Mouse (Mus musculus): Measurements from ENCODE around the gene Etfrf1. TPM values are rescaled to one million over a fixed set of nuclear protein-coding genes. Genes with fewer than 3 reads are reported as not detected.

The Etfrf1 gene
- polyA plus RNA-seq, 1 experiment from 2014 or later, result 30.8 TPM

- no peaks in the 10 kb centered on the region for H3K9me3 ChIP-seq (replicated peaks)
- WGBS, result 74% methylated on average over 1 of the region's 1 CpGs
- peaks cover 71% of the 10 kb centered on the region for H3K36me3 ChIP-seq
- H3K4me1 ChIP-seq, result no peaks in the 10 kb centered on the region
- H3K27me3 ChIP-seq (ENCODE audit: low read depth, poor library complexity, severe bottlenecking), result no peaks in the 10 kb centered on the region
- no peak overlapping the region for H3K27ac ChIP-seq
- no peak overlapping the region for H3K4me3 ChIP-seq
- no peak for DNase-seq (ENCODE audit: low spot score)
These were observed 31.6 kb downstream of the Etfrf1 start for GRCm38 (mm10) chr6:145242521-145242920.

- peaks cover 35% of the 10 kb centered on the region for H3K36me3 ChIP-seq
- H3K27ac ChIP-seq, result no peak overlapping the region
- H3K9me3 ChIP-seq (replicated peaks), result no peaks in the 10 kb centered on the region
- peaks cover 5% of the 10 kb centered on the region for H3K27me3 ChIP-seq (ENCODE audit: low read depth, poor library complexity, severe bottlenecking)
- DNase-seq (ENCODE audit: low spot score), result no peak
- 97% methylated on average over 5 of the region's 5 CpGs for WGBS
- no peak overlapping the region for H3K4me3 ChIP-seq
- peaks cover 24% of the 10 kb centered on the region for H3K4me1 ChIP-seq
These were observed 35.9 kb downstream of the Etfrf1 start for GRCm38 (mm10) chr6:145246841-145247240.

DNA sequence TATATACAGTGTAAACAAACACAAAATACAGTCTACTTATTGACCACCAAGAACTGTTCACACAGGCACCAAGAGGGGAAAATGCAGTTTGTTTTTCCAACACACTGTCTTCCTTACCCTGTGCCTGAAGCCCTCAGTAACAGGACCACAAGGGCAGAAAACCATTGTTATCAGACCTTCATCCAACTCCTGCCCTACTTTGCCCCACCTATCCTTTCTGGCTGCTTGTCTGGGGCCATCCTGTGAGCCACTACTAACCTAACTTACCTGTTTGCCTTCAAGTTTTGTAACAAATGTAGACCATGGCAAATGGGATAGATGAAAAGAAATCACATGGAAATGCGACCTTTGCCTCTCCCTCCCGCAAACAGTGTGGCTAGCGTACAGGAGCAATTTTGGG lies 37.0 kb downstream of the Etfrf1 start:
- 75% methylated on average over 3 of the region's 3 CpGs for WGBS
- H3K4me3 ChIP-seq, result 0 out of 2 replicates have a peak overlapping the region, but pooled peaks have one; percentile 96

DNA sequence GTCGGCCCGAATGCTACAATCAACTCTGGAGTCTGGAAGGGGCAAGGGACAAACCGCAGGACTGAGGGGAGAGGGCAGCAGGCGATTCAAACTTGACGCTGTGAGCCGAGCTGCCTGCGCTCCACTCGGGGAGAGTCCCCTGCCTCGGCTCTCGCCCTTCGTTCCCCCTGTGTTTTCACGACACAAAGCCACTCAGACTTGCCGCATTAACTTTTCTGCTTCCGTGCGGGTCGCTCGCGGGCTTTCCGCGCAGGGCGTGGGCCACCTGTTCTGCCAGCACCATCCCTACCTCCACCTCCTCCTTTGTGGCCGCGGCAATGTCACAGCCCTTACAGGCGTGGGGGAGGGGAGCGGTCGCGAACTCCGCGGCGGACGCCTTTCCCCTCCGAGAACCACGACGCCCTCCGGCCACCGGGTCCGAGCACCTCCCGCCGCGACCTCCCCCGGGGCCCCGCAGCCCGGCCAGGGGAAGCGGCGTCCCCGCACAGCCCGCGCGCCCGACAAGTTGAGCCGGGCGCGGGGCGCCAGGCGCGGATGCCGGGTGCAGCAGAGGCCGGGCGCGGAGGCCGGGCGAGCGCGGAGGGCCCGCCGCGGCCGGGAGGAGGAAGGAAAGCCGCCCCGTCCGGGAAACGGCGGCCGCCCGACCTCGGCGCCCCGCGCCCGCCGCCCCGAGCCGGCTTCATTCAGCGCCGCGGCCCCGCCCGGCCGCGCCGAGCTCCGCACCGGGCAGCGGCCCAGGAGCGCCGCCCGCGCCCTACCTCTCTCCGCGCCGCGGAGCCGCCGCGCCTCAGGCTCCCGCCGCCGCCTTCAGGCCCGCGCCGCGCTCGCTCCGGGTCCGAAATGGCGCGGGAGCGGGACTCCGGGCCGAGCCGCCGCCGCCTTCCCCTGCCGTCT lies 38.6 kb downstream of the Etfrf1 start:
- peak; percentile 79 for DNase-seq (ENCODE audit: low spot score)
- 4% methylated on average over 120 of the region's 124 CpGs for WGBS

More for the DNA sequence above, 37.0 kb downstream of the Etfrf1 start:
- Histone ChIP-seq H3K9me3 (replicated peaks) (no peaks in the 10 kb centered on the region), H3K27me3 (ENCODE audit: low read depth, poor library complexity, severe bottlenecking) (peaks cover 12% of the 10 kb centered on the region), H3K36me3 (peaks cover 33% of the 10 kb centered on the region), H3K27ac (no peak overlapping the region), H3K4me1 (peaks cover 24% of the 10 kb centered on the region)
- DNase-seq (ENCODE audit: low spot score), result no peak

DNA sequence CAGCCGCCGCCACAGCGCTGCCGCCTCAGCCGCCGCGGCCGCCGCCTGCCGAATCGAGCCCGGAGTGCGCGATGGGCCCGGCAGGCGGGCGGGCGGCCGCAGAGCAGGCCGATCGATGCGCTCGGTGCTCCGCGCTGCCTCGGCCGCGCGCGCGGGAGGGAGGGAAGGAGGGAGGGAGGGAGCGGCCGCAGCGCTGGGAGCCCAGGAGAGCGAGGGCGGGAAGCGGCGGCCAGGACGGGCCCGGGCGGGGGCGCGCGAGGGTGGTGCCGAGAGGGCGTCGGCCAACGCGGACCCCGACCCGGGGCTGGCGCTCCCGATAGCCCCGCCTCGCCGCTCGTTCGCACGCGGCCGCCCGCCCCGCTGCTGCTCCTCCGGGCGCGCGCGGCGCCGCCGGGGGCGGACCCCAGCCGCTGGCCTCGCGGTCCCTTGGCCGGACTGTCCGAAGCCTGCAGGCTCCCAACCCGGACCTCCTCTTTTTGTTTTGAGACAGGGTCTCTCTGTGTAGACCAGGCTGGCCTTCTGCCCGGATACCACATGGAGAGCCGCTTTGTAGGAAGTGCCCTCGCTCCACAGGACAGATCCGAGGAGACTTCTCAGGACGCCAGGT lies 39.4 kb downstream of the Etfrf1 start, which contains the start of gene Kras:
Kras (minus strand) TSS at position 55 of the 607 bp plus-strand sequence.
- peak within 1 kb of the TSS; percentile 97 for H3K27ac ChIP-seq
- peaks cover 14% of the 10 kb centered on the region for H3K36me3 ChIP-seq
- WGBS, result 2% methylated on average over 83 of the region's 83 CpGs
- no peaks in the 10 kb centered on the region for H3K9me3 ChIP-seq (replicated peaks)
- H3K4me1 ChIP-seq, result peaks cover 24% of the 10 kb centered on the region
- H3K27me3 ChIP-seq (ENCODE audit: low read depth, poor library complexity, severe bottlenecking), result peaks cover 15% of the 10 kb centered on the region
- DNase-seq (ENCODE audit: low spot score), result peak; percentile 98
- H3K4me3 ChIP-seq, result peak within 1 kb of the TSS; percentile 96

More for the DNA sequence above, 38.6 kb downstream of the Etfrf1 start:
- Histone ChIP-seq H3K9me3 (replicated peaks) (no peaks in the 10 kb centered on the region), H3K36me3 (peaks cover 21% of the 10 kb centered on the region), H3K4me3 (peak overlapping the region; percentile 96), H3K4me1 (peaks cover 24% of the 10 kb centered on the region), H3K27ac (peak overlapping the region; percentile 97), H3K27me3 (ENCODE audit: low read depth, poor library complexity, severe bottlenecking) (peaks cover 15% of the 10 kb centered on the region)

GRCm38 (mm10) chr6:145250820-145251219 lies 39.9 kb downstream of the Etfrf1 start:
- Histone ChIP-seq H3K36me3 (peaks cover 9% of the 10 kb centered on the region), H3K4me3 (peak overlapping the region; percentile 96), H3K9me3 (replicated peaks) (no peaks in the 10 kb centered on the region), H3K4me1 (peaks cover 24% of the 10 kb centered on the region), H3K27me3 (ENCODE audit: low read depth, poor library complexity, severe bottlenecking) (peaks cover 15% of the 10 kb centered on the region), H3K27ac (peak overlapping the region; percentile 97)
- 16% methylated on average over 16 of the region's 16 CpGs for WGBS
- DNase-seq (ENCODE audit: low spot score), result no peak

DNA sequence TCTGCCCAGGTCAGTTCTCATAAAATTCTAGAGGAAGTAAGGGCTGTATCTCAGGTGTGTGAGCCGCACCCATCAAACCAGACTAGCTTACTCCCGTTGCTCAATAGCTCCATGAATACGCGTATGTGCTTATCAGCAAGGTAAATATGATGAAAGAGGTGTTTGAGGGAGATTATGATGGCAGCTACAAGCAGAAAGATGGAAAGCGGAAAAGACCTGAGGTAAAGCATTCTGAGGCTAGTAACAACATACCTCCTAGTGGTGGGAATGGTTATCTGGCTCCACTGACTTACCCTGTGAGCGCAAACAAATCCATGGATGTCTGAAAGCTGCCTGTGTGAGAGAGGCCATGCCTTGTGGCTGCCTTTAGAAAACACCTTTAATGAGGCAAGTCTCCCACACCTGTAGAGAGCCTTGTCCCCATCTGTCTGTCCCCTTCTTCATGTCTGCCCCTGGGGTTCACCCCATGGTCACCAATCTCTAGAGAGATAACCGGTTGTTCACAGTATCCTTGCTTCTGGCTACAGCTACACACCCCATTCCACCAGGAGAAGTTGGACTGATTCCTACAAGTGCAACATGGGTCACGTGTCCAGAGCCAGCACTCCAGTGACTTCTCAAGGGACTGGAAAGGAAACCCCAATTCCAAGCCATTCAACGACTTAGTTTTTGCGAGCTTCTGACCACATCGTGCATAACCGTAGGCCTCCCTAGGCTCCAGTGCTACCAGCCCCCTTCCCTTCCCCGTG lies 45.2 kb downstream of the Etfrf1 start:
- Histone ChIP-seq H3K36me3 (no peaks in the 10 kb centered on the region), H3K4me3 (no peak overlapping the region), H3K9me3 (replicated peaks) (no peaks in the 10 kb centered on the region), H3K4me1 (peaks cover 9% of the 10 kb centered on the region; the same call in 1 of the 2 replicates), H3K27ac (no peak overlapping the region), H3K27me3 (ENCODE audit: low read depth, poor library complexity, severe bottlenecking) (peaks cover 15% of the 10 kb centered on the region)
- DNase-seq (ENCODE audit: low spot score), result no peak
- 83% methylated on average over 13 of the region's 13 CpGs for WGBS

DNA sequence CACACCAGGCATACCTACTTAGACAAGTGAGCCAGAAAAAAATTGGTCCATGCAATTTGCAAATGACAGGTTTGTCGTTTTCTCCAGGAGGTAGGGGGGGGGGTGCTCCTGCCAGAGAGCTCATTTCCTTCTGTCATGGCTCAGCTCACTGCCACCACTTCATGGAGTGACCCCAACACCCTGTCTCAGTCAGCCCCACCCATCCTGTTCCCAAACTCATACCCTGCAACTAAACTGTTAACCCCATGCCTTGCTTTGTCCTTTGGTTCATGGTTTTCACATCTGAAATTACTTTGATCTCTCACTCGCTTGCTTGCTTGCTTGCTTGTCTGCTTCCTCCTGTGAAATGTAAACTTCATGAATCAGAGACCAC lies 45.8 kb downstream of the Etfrf1 start:
- 49% methylated on average over 2 of the region's 2 CpGs for WGBS
- DNase-seq (ENCODE audit: low spot score), result no peak
- Histone ChIP-seq H3K4me3 (no peak overlapping the region), H3K4me1 (peaks cover 9% of the 10 kb centered on the region; the same call in 1 of the 2 replicates), H3K27ac (no peak overlapping the region), H3K9me3 (replicated peaks) (no peaks in the 10 kb centered on the region), H3K36me3 (no peaks in the 10 kb centered on the region), H3K27me3 (ENCODE audit: low read depth, poor library complexity, severe bottlenecking) (peaks cover 12% of the 10 kb centered on the region)

- Histone ChIP-seq H3K9me3 (replicated peaks) (no peaks in the 10 kb centered on the region), H3K4me1 (no peaks in the 10 kb centered on the region), H3K27me3 (ENCODE audit: low read depth, poor library complexity, severe bottlenecking) (no peaks in the 10 kb centered on the region), H3K27ac (no peak overlapping the region), H3K36me3 (no peaks in the 10 kb centered on the region), H3K4me3 (no peak overlapping the region)
- DNase-seq (ENCODE audit: low spot score), result no peak
- whole genome bisulfite sequencing, result 89% methylated on average over 7 of the region's 7 CpGs
These were observed 51.4 kb downstream of the Etfrf1 start for GRCm38 (mm10) chr6:145262314-145262713.

Other genes with a start within 250 kb of the Etfrf1 start
- 66.0 and 103 TPM in 2 replicates for gene Bcat1, start 134.9 kb upstream of the Etfrf1 start, polyA plus RNA-seq (2016; fragmentation: Nextera tagmentation; extraction: Ambion mirVana)
- gene Lrmp, start 95.5 kb upstream of the Etfrf1 start, polyA plus RNA-seq (2016; fragmentation: Nextera tagmentation; extraction: Ambion mirVana), result 1.7 and 1.8 TPM in 2 replicates
- 0.18 and 0.31 TPM in 2 replicates for gene Casc1, start 129 bp upstream of the Etfrf1 start, polyA plus RNA-seq (2016; fragmentation: Nextera tagmentation; extraction: Ambion mirVana)
- 78.5 and 80.8 TPM in 2 replicates for gene Kras, start 39.1 kb downstream of the Etfrf1 start, polyA plus RNA-seq (2016; fragmentation: Nextera tagmentation; extraction: Ambion mirVana)